In genomic region chr3:149074658-149075487, GRCm38 (mm10) we compare ENCODE assay signal across 8 mouse cellular contexts.
DNase-seq lines count a peak whose midpoint lies in the region; ATAC-seq and TF ChIP-seq lines count a peak whose summit lies in the region.

No protein-coding gene starts in this region.

- peak overlapping the region; percentile 25 for H3K4me3 ChIP-seq in lung, adult 2 months (replicated peaks; ENCODE audit: extremely low read depth, low read depth, low read length)
- H3K4me3 ChIP-seq in forebrain, embryonic 12.5 days (replicated peaks), result no peak overlapping the region
- H3K4me3 ChIP-seq in kidney, embryonic 15.5 days (replicated peaks), result no peak overlapping the region
- 0 out of 2 replicates have a peak overlapping the region, but pooled peaks have one; percentile 9 for H3K4me3 ChIP-seq in midbrain, postnatal 0 days (ENCODE audit: low read depth, low read length)

- no peaks in the 10 kb centered on the region for H3K9me3 ChIP-seq in forebrain, embryonic 12.5 days
- H3K9me3 ChIP-seq in kidney, embryonic 15.5 days (replicated peaks), result no peaks in the 10 kb centered on the region
- H3K9me3 ChIP-seq in midbrain, postnatal 0 days (ENCODE audit: low read length), result no peaks in the 10 kb centered on the region

- H3K4me2 ChIP-seq in forebrain, embryonic 12.5 days, result no peak overlapping the region
- peak overlapping the region; percentile 33 for H3K4me2 ChIP-seq in kidney, embryonic 15.5 days
- H3K4me2 ChIP-seq in midbrain, postnatal 0 days (ENCODE audit: low read depth, low read length, poor library complexity, severe bottlenecking), result peak overlapping the region; percentile 30

- no peak for TF ChIP-seq POLR2A in lung, adult 2 months (IDR thresholded peaks at IDR 0.05; ENCODE audit: borderline replicate concordance, extremely low read depth, low read depth, low read length)

- no peak for TF ChIP-seq CTCF in lung, adult 2 months (IDR thresholded peaks at IDR 0.05; ENCODE audit: insufficient read depth, low read length)
- no peak for TF ChIP-seq CTCF in midbrain, postnatal 0 days (IDR thresholded peaks at IDR 0.05)

- peak; percentile 54; the same call in 1 of the 2 replicates for ATAC-seq in forebrain, embryonic 12.5 days (ENCODE audit: low FRiP score)
- ATAC-seq in kidney, embryonic 15.5 days (replicated peaks; ENCODE audit: low FRiP score), result peak; percentile 71
- ATAC-seq in midbrain, postnatal 0 days (ENCODE audit: low FRiP score), result no peak; the same call in 1 of the 2 replicates

- 0 out of 2 replicates have a peak overlapping the region, but pooled peaks have one; percentile 6 for H3K27ac ChIP-seq in forebrain, embryonic 12.5 days
- no peak overlapping the region for H3K27ac ChIP-seq in kidney, embryonic 15.5 days
- no peak overlapping the region for H3K27ac ChIP-seq in midbrain, postnatal 0 days (ENCODE audit: low read depth, low read length)

- H3K9ac ChIP-seq in forebrain, embryonic 12.5 days, result no peak overlapping the region
- no peak overlapping the region for H3K9ac ChIP-seq in kidney, embryonic 15.5 days
- H3K9ac ChIP-seq in midbrain, postnatal 0 days (replicated peaks; ENCODE audit: low read length, poor library complexity, severe bottlenecking), result no peak overlapping the region

- H3K27me3 ChIP-seq in forebrain, embryonic 12.5 days, result no peaks in the 10 kb centered on the region
- no peaks in the 10 kb centered on the region for H3K27me3 ChIP-seq in kidney, embryonic 15.5 days
- H3K27me3 ChIP-seq in midbrain, postnatal 0 days (ENCODE audit: insufficient read depth, low read length), result no peaks in the 10 kb centered on the region

- peaks cover 7% of the 10 kb centered on the region for H3K4me1 ChIP-seq in lung, adult 2 months (ENCODE audit: control insufficient read depth, insufficient read depth, low read length)
- H3K4me1 ChIP-seq in forebrain, embryonic 12.5 days, result peaks cover 13% of the 10 kb centered on the region
- peaks cover 27% of the 10 kb centered on the region for H3K4me1 ChIP-seq in kidney, embryonic 15.5 days
- H3K4me1 ChIP-seq in midbrain, postnatal 0 days (ENCODE audit: insufficient read depth, low read length), result 0 out of 2 replicates have a peak, but pooled peaks cover 6% of the 10 kb centered on the region

- DNase-seq in lung, adult 2 months, result no peak
- no peak for DNase-seq in lung, postnatal 25 days (ENCODE audit: low spot score)
- peak; percentile 22 for DNase-seq in midbrain, postnatal 0 days (ENCODE audit: low spot score)
- no peak for DNase-seq in T-cell, adult 2 months (ENCODE audit: low spot score)
- DNase-seq in layer of hippocampus, adult 9-11 months, result no peak
- DNase-seq in adrenal gland, adult 2 months, result no peak

- no peaks in the 10 kb centered on the region for H3K36me3 ChIP-seq in forebrain, embryonic 12.5 days (replicated peaks)
- no peaks in the 10 kb centered on the region for H3K36me3 ChIP-seq in kidney, embryonic 15.5 days
- H3K36me3 ChIP-seq in midbrain, postnatal 0 days (ENCODE audit: insufficient read depth, low read length), result no peaks in the 10 kb centered on the region

- 48% methylated on average over 27 of the region's 27 CpGs for WGBS in lung, adult 2 months
- 75% methylated on average over 27 of the region's 27 CpGs for WGBS in forebrain, embryonic 12.5 days
- 41% methylated on average over 27 of the region's 27 CpGs for WGBS in kidney, embryonic 15.5 days
- 49% methylated on average over 27 of the region's 27 CpGs for WGBS in midbrain, postnatal 0 days

Comparison
In these comparisons a context has a peak if more than half of its experiments do, and no peak if none do; other contexts are left out.
1. H3K4me3 ChIP-seq: peak in lung, adult 2 months (single experiment) and midbrain, postnatal 0 days (single experiment); none in forebrain, embryonic 12.5 days (single experiment) and kidney, embryonic 15.5 days (single experiment).